18 mouse cellular contexts compared by ENCODE assay signal in genomic region chr10:71176341-71176740, GRCm38 (mm10).
"Had no signal": no experiment of that assay in that cellular context is flagged by ENCODE, and none has a peak within 500 bp of the region (broad histone marks: within the 10 kb centered on the region; RNA-seq: fewer than 3 reads in every experiment).

No protein-coding gene starts in this region.

- H3K9ac ChIP-seq: lung, embryonic 14.5 days; midbrain, embryonic 12.5 days; neural tube, embryonic 13.5 days; neural tube, embryonic 15.5 days had no signal

- H3K36me3 ChIP-seq: midbrain, embryonic 12.5 days; neural tube, embryonic 13.5 days; neural tube, embryonic 15.5 days had no signal

- H3K27me3 ChIP-seq: midbrain, embryonic 12.5 days; neural tube, embryonic 13.5 days; neural tube, embryonic 15.5 days had no signal

- DNase-seq: lung, adult 18-20 months; lung, embryonic 14.5 days; lung, postnatal 10 days; lung, postnatal 4 days; midbrain, embryonic 14.5 days; retina, postnatal 1 day; right cerebral cortex, adult 18-20 months; right cerebral cortex, postnatal 25 days; right cerebral cortex, postnatal 4 days; spleen, adult 18-20 months; thymus, adult 18-20 months; thymus, postnatal 14 days; thymus, postnatal 36 days had no signal

- H3K4me1 ChIP-seq: midbrain, embryonic 12.5 days; neural tube, embryonic 13.5 days; neural tube, embryonic 15.5 days had no signal

- H3K9me3 ChIP-seq: midbrain, embryonic 12.5 days; neural tube, embryonic 13.5 days; neural tube, embryonic 15.5 days had no signal

- H3K4me3 ChIP-seq: midbrain, embryonic 12.5 days; myocyte; neural tube, embryonic 13.5 days; neural tube, embryonic 15.5 days had no signal

- ATAC-seq: midbrain, embryonic 16.5 days had no signal

- H3K27ac ChIP-seq: midbrain, embryonic 12.5 days; neural tube, embryonic 13.5 days; neural tube, embryonic 15.5 days had no signal

- H3K4me2 ChIP-seq: lung, embryonic 14.5 days; midbrain, embryonic 12.5 days; neural tube, embryonic 13.5 days; neural tube, embryonic 15.5 days had no signal
